Mouse (Mus musculus) ES-Bruce4 (cell line): ENCODE measurements at regions not wholly inside any gene's neighbourhood (a gene's known extent, or its start where the extent isn't known, plus 50 kb on each side); places are given as distances from the start of the nearest gene placed in this dataset.

Experiments used
- H3K27ac ChIP-seq: 2 replicates; pipeline ENCODE4 v1.5.1; 2012; ENCODE audit warnings: low read length, inconsistent platforms; ENCODE audit not compliant: insufficient read depth
- H3K27me3 ChIP-seq: 2 replicates; pipeline ENCODE4 v1.6.1; 2012; ENCODE audit warnings: mild to moderate bottlenecking, low read length, inconsistent platforms; ENCODE audit not compliant: control insufficient read depth, poor library complexity, insufficient read depth, severe bottlenecking
- H3K36me3 ChIP-seq: 2 replicates; pipeline ENCODE4 v1.6.1; 2012; ENCODE audit warnings: inconsistent platforms, mild to moderate bottlenecking, low read length, moderate library complexity; ENCODE audit not compliant: control insufficient read depth, poor library complexity, insufficient read depth, severe bottlenecking
- H3K4me1 ChIP-seq: one replicate; pipeline ENCODE4 v1.8.1; 2011; ENCODE audit warnings: low read length; ENCODE audit not compliant: control insufficient read depth, insufficient read depth
- H3K4me3 ChIP-seq: 2 replicates; pipeline ENCODE4 v1.5.1; 2011; ENCODE audit warnings: low read depth, mild to moderate bottlenecking, low read length
- H3K9ac ChIP-seq: 2 replicates; pipeline ENCODE4 v1.6.1; 2012; ENCODE audit warnings: low read depth, mild to moderate bottlenecking, inconsistent platforms; ENCODE audit not compliant: poor library complexity, severe bottlenecking
- H3K9me3 ChIP-seq: replicated peaks from 2 replicates; pipeline ENCODE4 v1.6.1; 2012; ENCODE audit warnings: mild to moderate bottlenecking, low read length, inconsistent platforms; ENCODE audit not compliant: control insufficient read depth, poor library complexity, insufficient read depth, severe bottlenecking
- CTCF ChIP-seq: IDR thresholded peaks from one replicate; pipeline ENCODE4 v1.8.1; 2011; ENCODE audit warnings: low read depth, low read length
- EP300 ChIP-seq: IDR thresholded peaks from 2 replicates; pipeline ENCODE4 v1.6.1; 2011; ENCODE audit warnings: low read depth, low read length; ENCODE audit not compliant: insufficient read depth
- POLR2A ChIP-seq: IDR thresholded peaks from one replicate; pipeline ENCODE4 v1.8.1; 2011; ENCODE audit warnings: low read length; ENCODE audit not compliant: insufficient read depth

DNA sequence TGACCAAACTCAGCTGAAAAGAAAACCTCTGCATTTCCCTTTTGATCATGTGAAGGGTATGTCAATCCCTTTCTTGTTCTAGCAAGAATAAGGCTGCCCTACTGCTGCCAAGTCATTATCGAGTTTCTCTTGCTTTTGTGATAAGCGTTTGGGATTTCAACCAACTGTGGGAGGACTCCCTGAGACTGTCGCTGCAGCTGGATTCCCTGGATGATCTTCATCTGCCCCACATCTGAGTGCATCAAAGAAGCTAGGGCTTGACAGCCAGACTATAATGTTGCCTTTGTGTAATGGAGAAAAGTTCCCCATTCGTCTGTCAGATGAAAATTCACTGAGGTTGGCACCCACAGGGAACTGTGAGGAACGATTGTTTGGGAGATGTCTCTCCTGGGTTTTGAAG is 147.4 kb upstream of the Ptprk start:
- TF ChIP-seq CTCF (no peak), EP300 (no peak), POLR2A (no peak)
- Histone ChIP-seq H3K36me3 (no peaks in the 10 kb centered on the region), H3K4me3 (no peak overlapping the region), H3K9me3 (no peaks in the 10 kb centered on the region), H3K4me1 (no peaks in the 10 kb centered on the region), H3K9ac (no peak overlapping the region), H3K27ac (no peak overlapping the region), H3K27me3 (no peaks in the 10 kb centered on the region)

- Histone ChIP-seq H3K36me3 (no peaks in the 10 kb centered on the region), H3K4me3 (no peak overlapping the region), H3K4me1 (no peaks in the 10 kb centered on the region), H3K27ac (no peak overlapping the region), H3K9me3 (no peaks in the 10 kb centered on the region), H3K27me3 (no peaks in the 10 kb centered on the region), H3K9ac (no peak overlapping the region)
- no peak for TF ChIP-seq POLR2A
- TF ChIP-seq EP300: no peak
Measured at GRCm38 (mm10) chr10:27942136-27942535, 132.5 kb upstream of the Ptprk start.

DNA sequence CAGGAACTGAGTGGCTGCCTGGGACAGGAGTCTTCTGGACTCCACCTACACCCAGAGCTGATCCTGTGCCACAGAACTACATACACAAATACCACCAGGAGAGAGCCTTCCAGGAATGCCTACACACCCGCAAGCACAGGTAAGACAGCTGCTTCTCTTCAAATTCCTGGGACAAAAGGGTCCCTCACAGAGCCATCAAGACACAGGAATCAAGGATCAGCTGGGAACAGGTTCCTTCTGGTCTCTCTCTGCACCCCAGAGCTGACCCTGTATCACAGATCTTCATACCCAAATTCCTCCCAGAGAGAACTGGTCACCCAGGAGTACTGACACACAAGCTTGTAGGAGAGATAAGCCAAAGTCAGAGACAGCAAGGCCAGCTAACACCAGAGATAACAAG is 125.5 kb upstream of the Ptprk start:
- H3K36me3 ChIP-seq: no peaks in the 10 kb centered on the region
- no peak overlapping the region for H3K9ac ChIP-seq
- H3K4me1 ChIP-seq: no peaks in the 10 kb centered on the region
- no peaks in the 10 kb centered on the region for H3K9me3 ChIP-seq
- H3K27me3 ChIP-seq: no peaks in the 10 kb centered on the region
- no peak overlapping the region for H3K27ac ChIP-seq
- no peak overlapping the region for H3K4me3 ChIP-seq
- TF ChIP-seq EP300 (no peak), POLR2A (no peak), CTCF (no peak)

DNA sequence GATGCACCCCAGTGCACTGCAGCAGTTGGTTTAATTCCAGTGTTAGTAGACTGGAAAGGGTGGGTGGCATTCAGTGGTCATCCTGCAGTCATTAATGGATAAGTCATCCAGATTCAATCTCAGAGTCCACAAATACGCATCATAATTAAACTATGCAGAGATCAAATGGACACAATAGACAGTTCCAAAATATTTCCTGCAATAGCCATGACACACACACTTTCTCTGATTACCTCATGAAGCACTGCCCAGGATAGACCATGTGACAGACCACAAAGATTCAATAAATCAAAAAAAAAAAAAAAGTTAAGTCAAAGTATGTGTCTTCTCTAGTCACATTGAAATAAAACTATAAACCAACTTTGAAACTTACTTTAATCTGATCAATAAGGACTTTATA is 106.4 kb upstream of the Ptprk start:
- TF ChIP-seq POLR2A (no peak), CTCF (no peak), EP300 (no peak)
- no peaks in the 10 kb centered on the region for H3K27me3 ChIP-seq

DNA sequence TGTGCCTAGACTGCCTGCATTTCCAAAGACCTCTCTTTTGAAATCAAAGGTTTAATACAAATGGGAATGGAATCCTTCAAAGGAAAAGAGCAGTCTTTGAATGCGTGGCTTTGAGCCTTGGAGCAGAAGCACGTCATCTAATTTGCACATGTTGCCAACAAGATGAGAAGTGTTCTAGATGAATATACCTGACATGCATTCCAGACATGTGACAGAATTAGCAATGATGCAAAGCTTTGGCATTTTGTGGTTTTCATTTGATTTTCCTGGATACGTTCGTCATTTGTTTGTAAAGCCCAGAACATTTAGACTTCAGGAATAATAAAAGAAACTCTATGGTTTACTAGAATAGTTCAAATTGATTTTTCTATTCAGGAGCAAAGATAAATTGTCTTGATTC is 90.6 kb upstream of the Ptprk start:
- Histone ChIP-seq H3K27ac (no peak overlapping the region), H3K4me3 (no peak overlapping the region), H3K4me1 (peaks cover 3% of the 10 kb centered on the region), H3K9me3 (no peaks in the 10 kb centered on the region), H3K27me3 (no peaks in the 10 kb centered on the region), H3K9ac (no peak overlapping the region), H3K36me3 (no peaks in the 10 kb centered on the region)
- TF ChIP-seq POLR2A (no peak), CTCF (no peak), EP300 (no peak)

More for the DNA sequence above, 106.4 kb upstream of the Ptprk start:
- Histone ChIP-seq H3K9me3 (no peaks in the 10 kb centered on the region), H3K36me3 (no peaks in the 10 kb centered on the region), H3K4me1 (no peaks in the 10 kb centered on the region), H3K27ac (no peak overlapping the region), H3K4me3 (no peak overlapping the region), H3K9ac (no peak overlapping the region)

DNA sequence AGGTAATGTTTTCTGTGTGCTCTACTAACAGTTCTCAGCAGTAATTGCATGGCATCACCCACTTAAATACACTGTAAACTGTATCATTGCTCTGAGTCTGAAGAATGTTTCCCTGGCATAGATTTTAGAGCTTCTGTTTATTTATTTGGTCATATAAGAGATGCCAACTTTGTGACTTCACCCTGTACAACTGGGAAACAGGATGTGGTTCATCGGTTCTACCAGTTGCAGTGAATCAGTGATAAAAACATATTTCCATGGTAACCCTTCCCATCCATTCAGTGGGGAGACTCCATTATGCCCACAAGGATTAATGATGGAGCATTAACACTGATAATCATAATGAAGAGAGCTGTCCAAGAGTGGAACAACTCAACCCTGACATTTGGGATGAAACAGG is 89.6 kb upstream of the Ptprk start:
- H3K27ac ChIP-seq: no peak overlapping the region
- H3K9me3 ChIP-seq: no peaks in the 10 kb centered on the region
- peaks cover 3% of the 10 kb centered on the region for H3K4me1 ChIP-seq
- no peak overlapping the region for H3K4me3 ChIP-seq
- no peak overlapping the region for H3K9ac ChIP-seq
- H3K36me3 ChIP-seq: no peaks in the 10 kb centered on the region
- no peaks in the 10 kb centered on the region for H3K27me3 ChIP-seq
- TF ChIP-seq POLR2A (no peak), CTCF (no peak), EP300 (no peak)

- no peak for TF ChIP-seq EP300
- TF ChIP-seq POLR2A: no peak
- TF ChIP-seq CTCF: no peak
- Histone ChIP-seq H3K9ac (no peak overlapping the region), H3K27me3 (no peaks in the 10 kb centered on the region)
Measured at GRCm38 (mm10) chr10:27987026-27987425, 87.6 kb upstream of the Ptprk start.

More at GRCm38 (mm10) chr10:27987026-27987425, 87.6 kb upstream of the Ptprk start:
- Histone ChIP-seq H3K4me1 (peaks cover 3% of the 10 kb centered on the region), H3K9me3 (peaks cover 5% of the 10 kb centered on the region), H3K36me3 (no peaks in the 10 kb centered on the region), H3K4me3 (no peak overlapping the region), H3K27ac (peak overlapping the region; percentile 67)
